Mouse (Mus musculus): ENCODE results near the gene Rtkn2. TPM values are rescaled to one million over a fixed set of nuclear protein-coding genes. Genes with fewer than 3 reads are reported as not detected.

The Rtkn2 gene
- total and polyA plus RNA-seq, 2 experiments from 2014 or later, result 2.4 to 2.8 TPM

DNA sequence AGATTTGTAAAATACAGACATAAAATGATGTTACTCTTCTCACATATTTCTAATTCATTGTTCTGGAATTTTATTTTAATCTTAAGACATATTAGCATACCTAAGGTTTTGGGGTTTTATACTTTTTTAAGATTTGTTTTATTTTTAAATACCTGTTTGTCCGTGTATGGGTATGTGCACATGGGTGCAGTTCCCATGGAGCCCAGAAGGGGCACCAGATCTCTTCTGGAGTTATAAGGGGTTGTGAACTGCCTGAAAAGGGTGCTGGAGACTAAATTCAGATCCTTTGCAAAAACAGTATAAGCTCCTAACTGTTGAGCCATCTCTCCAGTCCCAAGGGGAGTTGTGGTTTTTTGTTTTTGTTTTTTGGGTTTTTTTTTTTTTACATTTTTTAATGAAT, 79.0 kb downstream of the Rtkn2 start:
- peak; percentile 36; the same call in 1 of the 2 replicates for TF ChIP-seq CTCF (IDR thresholded peaks at IDR 0.05)
- H3K27me3 ChIP-seq (ENCODE audit: insufficient read depth, low read length), result no peaks in the 10 kb centered on the region
- DNase-seq (ENCODE audit: low spot score) (no peak), ATAC-seq (ENCODE audit: low FRiP score) (no peak)
- no peaks in the 10 kb centered on the region for H3K36me3 ChIP-seq (ENCODE audit: insufficient read depth, low read length)
- no peak overlapping the region for H3K9ac ChIP-seq (replicated peaks; ENCODE audit: low read length, poor library complexity, severe bottlenecking)
- no peaks in the 10 kb centered on the region; the same call in 1 of the 2 replicates for H3K4me1 ChIP-seq (ENCODE audit: insufficient read depth, low read length)
- WGBS, result 98% methylated on average over 1 of the region's 1 CpGs
- H3K9me3 ChIP-seq (ENCODE audit: low read length), result no peaks in the 10 kb centered on the region
- no peak overlapping the region for H3K4me3 ChIP-seq (ENCODE audit: low read depth, low read length)
- H3K27ac ChIP-seq (ENCODE audit: low read depth, low read length), result no peak overlapping the region
- no peak overlapping the region for H3K4me2 ChIP-seq (ENCODE audit: low read depth, low read length, poor library complexity, severe bottlenecking)

DNA sequence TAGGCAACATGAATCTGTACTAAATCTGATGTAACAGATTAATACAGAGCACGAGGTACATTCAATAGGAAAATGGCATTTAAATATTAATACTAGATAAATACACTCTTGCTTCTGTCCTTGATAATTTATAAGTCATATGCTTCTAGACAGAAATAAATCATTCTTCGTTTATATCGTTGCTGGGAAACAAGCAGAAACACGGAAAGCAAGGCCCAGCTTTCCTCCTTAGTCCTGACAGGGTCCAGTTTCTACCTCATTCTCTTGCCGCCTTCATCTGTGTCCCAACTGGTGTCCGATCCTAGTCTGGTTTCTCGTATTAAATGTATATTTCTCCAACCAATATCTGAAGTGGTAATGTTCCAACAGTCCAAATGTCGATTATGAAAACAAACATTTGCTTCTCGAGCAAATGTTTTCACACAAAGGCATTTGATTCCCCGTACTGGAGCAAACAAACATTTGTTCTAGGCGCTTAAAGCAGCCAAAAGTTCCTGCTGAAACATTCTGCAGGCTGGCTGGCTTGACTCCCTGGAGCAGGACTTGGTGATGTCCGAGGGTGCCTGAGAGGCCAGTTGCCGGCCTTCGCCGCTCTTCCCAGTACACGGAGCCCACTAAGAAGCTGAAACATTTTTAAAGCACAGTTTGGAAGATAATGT, 81.3 kb downstream of the Rtkn2 start:
- 48% methylated on average over 16 of the region's 16 CpGs for WGBS
- H3K4me3 ChIP-seq (ENCODE audit: low read depth, low read length), result no peak overlapping the region
- H3K4me1 ChIP-seq (ENCODE audit: insufficient read depth, low read length), result no peaks in the 10 kb centered on the region; the same call in 1 of the 2 replicates
- TF ChIP-seq CTCF (IDR thresholded peaks at IDR 0.05), result no peak
- H3K9me3 ChIP-seq (ENCODE audit: low read length), result no peaks in the 10 kb centered on the region
- H3K27ac ChIP-seq (ENCODE audit: low read depth, low read length), result 0 out of 2 replicates have a peak overlapping the region, but pooled peaks have one; percentile 21
- no peaks in the 10 kb centered on the region for H3K27me3 ChIP-seq (ENCODE audit: insufficient read depth, low read length)
- no peak overlapping the region for H3K9ac ChIP-seq (replicated peaks; ENCODE audit: low read length, poor library complexity, severe bottlenecking)
- H3K36me3 ChIP-seq (ENCODE audit: insufficient read depth, low read length), result no peaks in the 10 kb centered on the region
- H3K4me2 ChIP-seq (ENCODE audit: low read depth, low read length, poor library complexity, severe bottlenecking), result no peak overlapping the region; the same call in 1 of the 2 replicates
- DNase-seq (ENCODE audit: low spot score), result no peak
- no peak for ATAC-seq (ENCODE audit: low FRiP score)

GRCm38 (mm10) chr10:68061249-68061615, 81.9 kb downstream of the Rtkn2 start:
- Histone ChIP-seq H3K9ac (replicated peaks; ENCODE audit: low read length, poor library complexity, severe bottlenecking) (no peak overlapping the region), H3K4me3 (ENCODE audit: low read depth, low read length) (no peak overlapping the region), H3K27ac (ENCODE audit: low read depth, low read length) (no peak overlapping the region), H3K4me2 (ENCODE audit: low read depth, low read length, poor library complexity, severe bottlenecking) (no peak overlapping the region), H3K27me3 (ENCODE audit: insufficient read depth, low read length) (no peaks in the 10 kb centered on the region), H3K4me1 (ENCODE audit: insufficient read depth, low read length) (no peaks in the 10 kb centered on the region; the same call in 1 of the 2 replicates), H3K9me3 (ENCODE audit: low read length) (no peaks in the 10 kb centered on the region), H3K36me3 (ENCODE audit: insufficient read depth, low read length) (no peaks in the 10 kb centered on the region)
- TF ChIP-seq CTCF (IDR thresholded peaks at IDR 0.05), result 0 out of 2 replicates have a peak, but pooled peaks have one; percentile 2
- no peak for ATAC-seq (ENCODE audit: low FRiP score)
- WGBS, result 28% methylated on average over 8 of the region's 8 CpGs
- no peak for DNase-seq (ENCODE audit: low spot score)

DNA sequence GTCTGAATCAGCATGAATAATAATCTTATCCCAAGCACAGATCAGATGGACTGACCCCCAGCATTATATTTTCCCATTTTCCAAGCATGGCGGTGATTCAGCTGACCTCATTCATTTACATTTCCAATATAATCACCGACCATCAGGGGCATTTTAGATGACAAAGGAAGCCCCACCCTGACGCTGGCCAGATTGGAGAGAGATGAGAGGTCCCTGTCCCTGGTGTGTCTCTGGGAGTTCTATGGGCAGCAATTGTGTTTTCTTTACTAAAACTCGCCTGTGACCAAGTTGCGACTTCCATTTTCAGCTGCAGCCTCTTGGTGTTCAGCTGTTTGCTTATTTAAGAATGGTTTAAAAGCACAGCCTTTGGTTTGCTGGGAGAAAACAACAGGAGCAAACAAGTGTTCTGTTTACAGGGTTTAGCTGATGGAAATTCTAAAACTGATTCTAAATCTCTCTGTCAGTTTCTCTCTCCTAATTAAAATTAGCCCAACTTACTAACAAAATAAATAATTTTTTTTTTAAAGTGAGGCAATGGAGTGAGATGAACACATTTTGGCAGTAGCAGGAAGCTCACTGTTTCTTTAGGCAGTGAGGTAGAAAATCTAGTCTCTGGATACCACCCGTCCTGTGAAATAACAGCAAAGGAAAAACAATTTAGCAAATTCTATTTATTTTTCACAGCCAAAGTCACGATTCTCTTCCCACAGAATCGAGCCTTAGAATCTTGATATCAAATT, 84.6 kb downstream of the Rtkn2 start:
- Histone ChIP-seq H3K9ac (replicated peaks; ENCODE audit: low read length, poor library complexity, severe bottlenecking) (no peak overlapping the region), H3K36me3 (ENCODE audit: insufficient read depth, low read length) (no peaks in the 10 kb centered on the region), H3K9me3 (ENCODE audit: low read length) (no peaks in the 10 kb centered on the region), H3K27ac (ENCODE audit: low read depth, low read length) (no peak overlapping the region), H3K4me3 (ENCODE audit: low read depth, low read length) (no peak overlapping the region), H3K4me2 (ENCODE audit: low read depth, low read length, poor library complexity, severe bottlenecking) (0 out of 2 replicates have a peak overlapping the region, but pooled peaks have one; percentile 9), H3K4me1 (ENCODE audit: insufficient read depth, low read length) (no peaks in the 10 kb centered on the region; the same call in 1 of the 2 replicates), H3K27me3 (ENCODE audit: insufficient read depth, low read length) (no peaks in the 10 kb centered on the region)
- ATAC-seq (ENCODE audit: low FRiP score), result no peak
- DNase-seq (ENCODE audit: low spot score), result no peak
- WGBS, result 35% methylated on average over 8 of the region's 8 CpGs
- no peak for TF ChIP-seq CTCF (IDR thresholded peaks at IDR 0.05)

DNA sequence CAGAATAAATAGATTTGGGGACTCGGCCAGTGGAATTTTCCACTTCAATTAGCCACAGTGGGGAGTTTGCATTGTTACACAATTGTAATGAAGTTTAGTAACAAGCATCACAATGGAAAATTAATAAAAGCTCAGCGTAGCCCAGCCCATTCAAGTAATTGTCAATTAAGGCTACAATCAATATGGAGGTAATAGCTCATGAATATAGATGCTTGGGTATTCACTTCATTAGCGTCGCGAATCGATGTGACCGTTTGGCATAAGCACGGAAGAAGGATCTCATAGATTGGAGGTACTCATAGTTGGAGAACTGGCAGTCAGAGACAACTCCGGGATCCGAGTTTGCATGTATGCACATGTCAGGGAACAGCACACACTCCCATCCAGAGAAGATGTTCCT, 85.2 kb downstream of the Rtkn2 start:
- no peak overlapping the region for H3K27ac ChIP-seq (ENCODE audit: low read depth, low read length)
- H3K9ac ChIP-seq (replicated peaks; ENCODE audit: low read length, poor library complexity, severe bottlenecking), result no peak overlapping the region
- no peak overlapping the region for H3K4me3 ChIP-seq (ENCODE audit: low read depth, low read length)
- DNase-seq (ENCODE audit: low spot score), result peak; percentile 36
- 48% methylated on average over 10 of the region's 10 CpGs for WGBS
- no peaks in the 10 kb centered on the region for H3K36me3 ChIP-seq (ENCODE audit: insufficient read depth, low read length)
- H3K27me3 ChIP-seq (ENCODE audit: insufficient read depth, low read length), result no peaks in the 10 kb centered on the region
- ATAC-seq (ENCODE audit: low FRiP score), result no peak
- TF ChIP-seq CTCF (IDR thresholded peaks at IDR 0.05), result no peak
- no peaks in the 10 kb centered on the region for H3K9me3 ChIP-seq (ENCODE audit: low read length)
- no peaks in the 10 kb centered on the region; the same call in 1 of the 2 replicates for H3K4me1 ChIP-seq (ENCODE audit: insufficient read depth, low read length)
- H3K4me2 ChIP-seq (ENCODE audit: low read depth, low read length, poor library complexity, severe bottlenecking), result no peak overlapping the region

DNA sequence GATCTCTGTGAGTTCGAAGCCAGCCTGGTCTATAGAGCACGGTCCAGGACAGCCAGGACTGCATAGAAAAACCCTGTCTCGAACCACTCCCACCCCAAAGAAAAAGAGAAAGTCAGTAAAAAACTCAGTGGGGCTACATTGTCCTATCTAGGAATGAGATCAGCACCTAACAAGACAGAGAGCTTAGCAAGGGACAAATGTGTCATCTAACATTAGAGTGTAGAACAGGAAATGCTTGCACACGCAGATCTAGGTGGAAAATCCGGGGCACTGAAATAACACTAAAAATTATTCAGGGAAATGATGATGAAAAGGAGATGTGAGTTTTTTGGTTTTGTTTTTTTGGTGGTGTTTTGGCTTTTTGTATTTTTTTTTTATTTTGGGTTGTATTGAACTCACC, 86.8 kb downstream of the Rtkn2 start:
- no peak for TF ChIP-seq CTCF (IDR thresholded peaks at IDR 0.05)
- Histone ChIP-seq H3K27ac (ENCODE audit: low read depth, low read length) (no peak overlapping the region), H3K36me3 (ENCODE audit: insufficient read depth, low read length) (no peaks in the 10 kb centered on the region), H3K4me2 (ENCODE audit: low read depth, low read length, poor library complexity, severe bottlenecking) (no peak overlapping the region), H3K9ac (replicated peaks; ENCODE audit: low read length, poor library complexity, severe bottlenecking) (no peak overlapping the region), H3K27me3 (ENCODE audit: insufficient read depth, low read length) (no peaks in the 10 kb centered on the region), H3K9me3 (ENCODE audit: low read length) (no peaks in the 10 kb centered on the region), H3K4me3 (ENCODE audit: low read depth, low read length) (no peak overlapping the region), H3K4me1 (ENCODE audit: insufficient read depth, low read length) (no peaks in the 10 kb centered on the region)
- ATAC-seq (ENCODE audit: low FRiP score) (no peak), DNase-seq (ENCODE audit: low spot score) (no peak)
- WGBS, result 80% methylated on average over 5 of the region's 5 CpGs

Data from midbrain, postnatal 0 days (tissue).